Mouse (Mus musculus): ENCODE results near the gene Tex13c2. TPM values are rescaled to one million over a fixed set of nuclear protein-coding genes. Genes with fewer than 3 reads are reported as not detected.

The Tex13c2 gene
- polyA plus RNA-seq (2014; fragmentation: Illumina TruSeq; extraction: RNeasy Lipid Tissue Mini Kit (QIAGEN cat#74804); ENCODE audit: insufficient read depth, low read depth, low replicate concordance), result not detected

GRCm38 (mm10) chrX:42489446-42489845 is at the start of gene Tex13c2:
TSS of gene Tex13c2 (plus strand) at chrX:42489691.

GRCm38 (mm10) chrX:42502291-42503043 is 13.0 kb downstream of the Tex13c2 start, which contains the start of gene Sh2d1a:
TSS of gene Sh2d1a (plus strand) at chrX:42502453.

Other genes with a start within 250 kb of the Tex13c2 start
- gene Sh2d1a, start 12.8 kb downstream of the Tex13c2 start, polyA plus RNA-seq (2014; fragmentation: Illumina TruSeq; extraction: RNeasy Lipid Tissue Mini Kit (QIAGEN cat#74804); ENCODE audit: insufficient read depth, low read depth, low replicate concordance), result 2.4 TPM

All from lung, adult 10 weeks (tissue).